Mouse (Mus musculus) v-Abl transformed pro-B cells (cell line): Measurements from ENCODE around the gene Il11.

Source experiments
- in situ Hi-C, 2 experiments: fragments of 400-800 bp; cut with MboI; formaldehyde crosslinking; loops; one replicate each; pipeline ENCODE4 v1.15.1; 2025; ENCODE audit not compliant: unreplicated experiment in 2 of 2

The Il11 gene

GRCm38 (mm10) chr7:4792278-4793212 lies 9.9 kb upstream of the Il11 start, which contains the start of gene Rpl28:
Rpl28 (plus strand) TSS chr7:4792874.
- in situ Hi-C loops, result loop anchor here (10.0 kb wide), 2 partner anchors 152 to 1382 kb away; partner anchors contain the start of gene Zfp444 (in 1 of the 2)

GRCm38 (mm10) chr7:4789436-4789935 lies 6.8 kb upstream of the Il11 start, which contains the start of gene Tmem238:
Tmem238 (minus strand) TSS chr7:4789656.
- in situ Hi-C loops, result loop anchor here in 1 of 2 experiments (5.0 kb wide), 1 partner anchor 42 kb away; no protein-coding TSS in a partner anchor

- in situ Hi-C loops, result loop anchor here in 1 of 2 experiments (5.0 kb wide), 1 partner anchor 41 kb away; no protein-coding TSS in a partner anchor
Measured at GRCm38 (mm10) chr7:4788499-4789435, 6.1 kb upstream of the Il11 start.

GRCm38 (mm10) chr7:4783667-4784268 lies 1.1 kb upstream of the Il11 start:
- in situ Hi-C loops, result loop anchor here in 1 of 2 experiments (5.0 kb wide), 2 partner anchors 36 to 71 kb away; no protein-coding TSS in a partner anchor

GRCm38 (mm10) chr7:4782130-4782529 lies 529 bp downstream of the Il11 start:
- in situ Hi-C loops, result loop anchor here in 1 of 2 experiments (5.0 kb wide), 2 partner anchors 35 to 70 kb away; no protein-coding TSS in a partner anchor

GRCm38 (mm10) chr7:4779921-4780320 lies 2.7 kb downstream of the Il11 start:
- in situ Hi-C loops, result loop anchor here in 1 of 2 experiments (5.0 kb wide), 2 partner anchors 33 to 68 kb away; no protein-coding TSS in a partner anchor

- in situ Hi-C loops, result no loop called here
Measured at GRCm38 (mm10) chr7:4777851-4778637, 4.6 kb downstream of the Il11 start.

GRCm38 (mm10) chr7:4776861-4777830 lies 5.5 kb downstream of the Il11 start:
- in situ Hi-C loops, result no loop called here

GRCm38 (mm10) chr7:4776131-4776530 lies 6.5 kb downstream of the Il11 start:
- in situ Hi-C loops, result no loop called here

- in situ Hi-C loops, result no loop called here
Measured at GRCm38 (mm10) chr7:4771202-4771601, 11.5 kb downstream of the Il11 start, which contains the start of gene Fam71e2. Fam71e2 (minus strand) TSS chr7:4771302.

- in situ Hi-C loops, result no loop called here
Measured at GRCm38 (mm10) chr7:4764946-4765710, 17.5 kb downstream of the Il11 start.

- in situ Hi-C loops, result no loop called here
Measured at GRCm38 (mm10) chr7:4759670-4760069, 23.0 kb downstream of the Il11 start.

GRCm38 (mm10) chr7:4752821-4753570 lies 29.7 kb downstream of the Il11 start, which contains the start of gene Cox6b2:
Cox6b2 (minus strand) TSS chr7:4753094.
- in situ Hi-C loops, result no loop called here

- in situ Hi-C loops, result no loop called here
Measured at GRCm38 (mm10) chr7:4751971-4752820, 30.5 kb downstream of the Il11 start.

- in situ Hi-C loops, result loop anchor here (5.0 kb wide), 2 partner anchors 33 to 38 kb away; partner anchors contain the start of genes Il11 (in 1 of the 2), Tmem190 (in 1 of the 2) and Tmem238 (in 1 of the 2)
Measured at GRCm38 (mm10) chr7:4749169-4749568, 33.5 kb downstream of the Il11 start.
